Mouse (Mus musculus): ENCODE data around the gene Gm49510. TPM values are rescaled to one million over a fixed set of nuclear protein-coding genes. Genes with fewer than 3 reads are reported as not detected.

Gene Gm49510
- polyA plus RNA-seq, 1 experiment from 2014 or later, result 0.14 TPM

GRCm38 (mm10) chr15:78863852-78864253, 35.6 kb upstream of the Gm49510 start:
- no peak for TF ChIP-seq CTCF (IDR thresholded peaks at IDR 0.05)
- ChIA-PET CTCF (no interaction called here), POLR2A (no interaction called here)
- DNase-seq (ENCODE audit: low read depth, low spot score) (no peak), ATAC-seq (no peak)
- H3K27me3 ChIP-seq, result no peaks in the 10 kb centered on the region
- in situ Hi-C loops (cut with MboI; ENCODE audit: low pct_unique_long_range_greater_than_20kb), result no loop called here

- in situ Hi-C loops (cut with MboI; ENCODE audit: low pct_unique_long_range_greater_than_20kb), result no loop called here
- peak; percentile 18 for ATAC-seq
- no peaks in the 10 kb centered on the region for H3K27me3 ChIP-seq
- TF ChIP-seq CTCF (IDR thresholded peaks at IDR 0.05), result no peak
- DNase-seq (ENCODE audit: low read depth, low spot score), result no peak
- ChIA-PET POLR2A (no interaction called here), CTCF (interaction anchor here (1.0 to 4.7 kb wide), 3 partner anchors 12 to 41 kb away, joined by 4 to 34 read pairs (median 13); partner anchors contain the start of gene Lgals2)
These were observed 31.1 kb upstream of the Gm49510 start for GRCm38 (mm10) chr15:78868398-78868797.

GRCm38 (mm10) chr15:78868826-78869233, 30.6 kb upstream of the Gm49510 start:
- TF ChIP-seq CTCF (IDR thresholded peaks at IDR 0.05), result no peak
- DNase-seq (ENCODE audit: low read depth, low spot score) (no peak), ATAC-seq (no peak)
- no peaks in the 10 kb centered on the region for H3K27me3 ChIP-seq
- ChIA-PET POLR2A (no interaction called here), CTCF (interaction anchor here (0.6 to 4.7 kb wide), 5 partner anchors 13 to 42 kb away, joined by 3 to 34 read pairs (median 4); partner anchors contain the start of gene Lgals2)
- in situ Hi-C loops (cut with MboI; ENCODE audit: low pct_unique_long_range_greater_than_20kb), result no loop called here

- no peaks in the 10 kb centered on the region for H3K27me3 ChIP-seq
- in situ Hi-C loops (cut with MboI; ENCODE audit: low pct_unique_long_range_greater_than_20kb), result loop anchor here (5.0 kb wide), 2 partner anchors 52 to 247 kb away; no protein-coding TSS in a partner anchor
- CTCF ChIA-PET, result interaction anchor here (1.0 to 4.7 kb wide), 4 partner anchors 14 to 43 kb away, joined by 4 to 34 read pairs (median 10); partner anchors contain the start of gene Lgals2
- POLR2A ChIA-PET, result no interaction called here
- no peak for DNase-seq (ENCODE audit: low read depth, low spot score)
- TF ChIP-seq CTCF (IDR thresholded peaks at IDR 0.05), result no peak
- ATAC-seq, result no peak
These were observed 29.7 kb upstream of the Gm49510 start for GRCm38 (mm10) chr15:78869775-78870174.

GRCm38 (mm10) chr15:78872021-78872608, 27.4 kb upstream of the Gm49510 start:
- ChIA-PET CTCF (interaction anchor here (2.1 to 4.7 kb wide), 2 partner anchors 20 to 45 kb away, joined by 7 to 34 read pairs; no protein-coding TSS in a partner anchor), POLR2A (interaction anchor here (0.6 kb wide), 1 partner anchor 63 kb away, joined by 3 read pairs; no protein-coding TSS in a partner anchor)
- in situ Hi-C loops (cut with MboI; ENCODE audit: low pct_unique_long_range_greater_than_20kb), result loop anchor here (5.0 kb wide), 2 partner anchors 55 to 250 kb away; no protein-coding TSS in a partner anchor
- no peak for TF ChIP-seq CTCF (IDR thresholded peaks at IDR 0.05)
- ATAC-seq (no peak), DNase-seq (ENCODE audit: low read depth, low spot score) (no peak)
- no peaks in the 10 kb centered on the region for H3K27me3 ChIP-seq

- ATAC-seq (no peak), DNase-seq (ENCODE audit: low read depth, low spot score) (no peak)
- H3K27me3 ChIP-seq, result no peaks in the 10 kb centered on the region
- no peak for TF ChIP-seq CTCF (IDR thresholded peaks at IDR 0.05)
- CTCF ChIA-PET, result no interaction called here
- in situ Hi-C loops (cut with MboI; ENCODE audit: low pct_unique_long_range_greater_than_20kb), result loop anchor here (5.0 kb wide), 2 partner anchors 57 to 252 kb away; no protein-coding TSS in a partner anchor
- POLR2A ChIA-PET, result no interaction called here
These were observed 25.5 kb upstream of the Gm49510 start for GRCm38 (mm10) chr15:78873803-78874435.

GRCm38 (mm10) chr15:78874989-78875388, 24.5 kb upstream of the Gm49510 start:
- ChIA-PET CTCF (interaction anchor here (0.9 to 1.2 kb wide), 2 partner anchors 49 to 69 kb away, joined by 3 to 5 read pairs; no protein-coding TSS in a partner anchor), POLR2A (interaction anchor here (1.0 kb wide), 1 partner anchor 30 kb away, joined by 3 read pairs; no protein-coding TSS in a partner anchor)
- no peak for TF ChIP-seq CTCF (IDR thresholded peaks at IDR 0.05)
- ATAC-seq, result no peak
- no peak for DNase-seq (ENCODE audit: low read depth, low spot score)
- no peaks in the 10 kb centered on the region for H3K27me3 ChIP-seq
- in situ Hi-C loops (cut with MboI; ENCODE audit: low pct_unique_long_range_greater_than_20kb), result loop anchor here (5.0 kb wide), 2 partner anchors 58 to 253 kb away; no protein-coding TSS in a partner anchor

- CTCF ChIA-PET, result interaction anchor here (0.9 to 1.2 kb wide), 2 partner anchors 49 to 68 kb away, joined by 3 to 5 read pairs; no protein-coding TSS in a partner anchor
- in situ Hi-C loops (cut with MboI; ENCODE audit: low pct_unique_long_range_greater_than_20kb), result no loop called here
These were observed 23.9 kb upstream of the Gm49510 start for GRCm38 (mm10) chr15:78875537-78875936.

GRCm38 (mm10) chr15:78876258-78876696, 23.2 kb upstream of the Gm49510 start:
- ChIA-PET POLR2A (interaction anchor here (0.5 kb wide), 1 partner anchor 58 kb away, joined by 3 read pairs; the partner anchor contains the start of gene Nol12), CTCF (interaction anchor here (0.9 to 1.2 kb wide), 2 partner anchors 42 to 54 kb away, joined by 3 to 5 read pairs; no protein-coding TSS in a partner anchor)
- H3K27me3 ChIP-seq, result no peaks in the 10 kb centered on the region
- DNase-seq (ENCODE audit: low read depth, low spot score) (peak; percentile 83), ATAC-seq (peak; percentile 75)
- in situ Hi-C loops (cut with MboI; ENCODE audit: low pct_unique_long_range_greater_than_20kb), result no loop called here
- no peak for TF ChIP-seq CTCF (IDR thresholded peaks at IDR 0.05)

More at GRCm38 (mm10) chr15:78875537-78875936, 23.9 kb upstream of the Gm49510 start:
- POLR2A ChIA-PET, result interaction anchor here (1.0 kb wide), 1 partner anchor 31 kb away, joined by 3 read pairs; no protein-coding TSS in a partner anchor
- ATAC-seq, result no peak
- no peak for TF ChIP-seq CTCF (IDR thresholded peaks at IDR 0.05)
- no peak for DNase-seq (ENCODE audit: low read depth, low spot score)
- no peaks in the 10 kb centered on the region for H3K27me3 ChIP-seq
